Mouse (Mus musculus) midbrain, embryonic 16.5 days (tissue): Measurements from ENCODE around the gene Iqce. TPM values are rescaled to one million over a fixed set of nuclear protein-coding genes. Genes with fewer than 3 reads are reported as not detected.

Experiments
- ATAC-seq: fragments of 200-750 bp; cut with Nextera tagmentation; 2 replicates; pipeline ENCODE4 v1.8.0; 2017; ENCODE audit warnings: moderate TSS enrichment
- H3K27ac ChIP-seq: fragments of 300-500 bp; sonication (generic); 2 replicates; pipeline ENCODE4 v1.5.1; 2014; ENCODE audit warnings: mild to moderate bottlenecking, low read length, mixed read lengths
- H3K27me3 ChIP-seq: fragments of 300-500 bp; sonication (generic); 2 replicates; pipeline ENCODE4 v1.6.1; 2014; ENCODE audit warnings: low read depth, low read length, mixed read lengths; ENCODE audit not compliant: control insufficient read depth, insufficient read depth
- H3K36me3 ChIP-seq: fragments of 300-500 bp; sonication (generic); 2 replicates; pipeline ENCODE4 v1.6.1; 2014; ENCODE audit warnings: mild to moderate bottlenecking, low read length, moderate library complexity, mixed read lengths; ENCODE audit not compliant: control insufficient read depth, insufficient read depth
- H3K4me1 ChIP-seq: fragments of 300-500 bp; sonication (generic); 2 replicates; pipeline ENCODE4 v1.6.1; 2014; ENCODE audit warnings: mild to moderate bottlenecking, low read length, mixed read lengths; ENCODE audit not compliant: control insufficient read depth, insufficient read depth
- H3K4me2 ChIP-seq: fragments of 300-500 bp; sonication (generic); 2 replicates; pipeline ENCODE4 v1.6.1; 2014; ENCODE audit warnings: mild to moderate bottlenecking, low read length, mixed read lengths
- H3K4me3 ChIP-seq: fragments of 300-500 bp; sonication (generic); 2 replicates; pipeline ENCODE4 v1.5.1; 2014; ENCODE audit warnings: low read depth, mild to moderate bottlenecking, low read length, moderate library complexity, mixed read lengths
- H3K9ac ChIP-seq: fragments of 300-500 bp; sonication (generic); 2 replicates; pipeline ENCODE4 v1.6.1; 2014; ENCODE audit warnings: low read depth, low read length, mixed read lengths
- H3K9me3 ChIP-seq: fragments of 300-500 bp; sonication (generic); replicated peaks from 2 replicates; pipeline ENCODE4 v1.6.1; 2014; ENCODE audit warnings: mild to moderate bottlenecking, low read length, mixed read lengths; ENCODE audit not compliant: control insufficient read depth, poor library complexity, severe bottlenecking
- WGBS: fragments of 180-500 bp; shearing (Covaris S2); extraction: QIAGEN DNeasy Blood & Tissue Kit; methylation state at CpG from one replicate; pipeline ENCODE4 v1.1.7; 2014; 5-methylcytosine and 5-hydroxymethylcytosine counted together
- polyA plus RNA-seq: library from polyadenylated mRNA; unstranded; fragments of >200 nt; fragmentation: Nextera tagmentation; extraction: Ambion mirVana; gene quantifications from 2 replicates; pipeline ENCODE4 v1.2.1, GENCODE M21; 2015

The Iqce gene
- polyA plus RNA-seq, 1 experiment from 2014 or later: 31.5 TPM

DNA sequence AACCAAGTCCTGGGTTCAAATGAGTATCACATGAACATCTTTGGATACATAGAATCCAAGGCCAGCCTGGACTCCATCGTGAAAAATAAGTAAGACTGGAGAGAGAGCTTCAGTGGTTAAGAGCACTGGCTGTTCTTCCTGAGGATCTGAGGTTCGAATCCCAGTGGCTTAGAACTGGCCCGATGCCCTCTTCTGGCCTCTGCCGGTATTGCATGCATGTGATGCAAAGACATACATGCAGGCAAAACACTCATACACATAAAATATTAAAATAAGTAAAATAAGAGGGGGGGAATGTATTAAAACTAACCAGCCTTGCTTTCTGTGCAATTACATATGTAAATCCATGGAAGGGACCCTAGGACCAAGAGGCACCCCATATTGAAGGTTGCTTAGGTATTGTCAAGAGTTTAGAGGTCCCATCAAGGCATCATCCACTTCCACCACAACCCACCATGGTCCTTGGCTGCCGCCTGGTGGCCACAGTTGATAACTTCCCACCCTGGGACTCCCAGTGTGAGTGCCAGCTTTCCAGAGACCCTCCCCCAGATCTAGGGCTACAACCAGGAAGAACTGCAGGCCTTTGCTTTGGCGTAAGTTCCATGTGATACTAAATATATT, 82.9 kb downstream of the Iqce start:
- no peaks in the 10 kb centered on the region for H3K9me3 ChIP-seq
- H3K4me3 ChIP-seq: no peak overlapping the region
- H3K4me2 ChIP-seq: no peak overlapping the region
- H3K27ac ChIP-seq: peak overlapping the region; percentile 23; the same call in 1 of the 2 replicates
- H3K36me3 ChIP-seq: peaks cover 21% of the 10 kb centered on the region
- 21% methylated on average over 6 of the region's 6 CpGs for whole genome bisulfite sequencing
- ATAC-seq: no peak
- H3K9ac ChIP-seq: no peak overlapping the region
- H3K27me3 ChIP-seq: no peaks in the 10 kb centered on the region
- H3K4me1 ChIP-seq: peaks cover 9% of the 10 kb centered on the region

DNA sequence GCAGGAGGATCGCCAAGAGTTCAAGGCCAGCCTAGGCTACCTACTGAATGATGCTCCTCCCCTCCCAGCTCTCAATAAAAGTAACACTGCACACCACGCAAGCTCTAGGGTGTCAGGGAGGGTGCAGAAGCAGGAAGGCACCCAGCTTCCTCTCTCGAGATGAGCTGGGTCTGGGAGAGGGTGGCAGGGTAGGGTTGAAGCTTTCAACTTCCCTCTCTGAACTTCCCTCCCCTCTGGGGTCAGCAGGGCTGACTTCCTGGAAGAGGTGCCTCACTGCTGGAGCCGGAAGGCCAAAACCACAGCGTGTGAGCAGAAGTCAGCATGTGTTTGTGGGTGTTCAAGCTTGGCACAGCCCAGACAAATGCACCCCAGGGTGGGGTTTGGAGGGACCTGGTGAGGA, 84.5 kb downstream of the Iqce start:
- 81% methylated on average over 5 of the region's 5 CpGs for WGBS
- no peak overlapping the region for H3K4me2 ChIP-seq
- no peaks in the 10 kb centered on the region for H3K9me3 ChIP-seq
- no peak overlapping the region for H3K27ac ChIP-seq
- no peak for ATAC-seq
- H3K9ac ChIP-seq: no peak overlapping the region
- no peaks in the 10 kb centered on the region for H3K27me3 ChIP-seq
- H3K4me3 ChIP-seq: no peak overlapping the region
- H3K4me1 ChIP-seq: peaks cover 9% of the 10 kb centered on the region
- peaks cover 7% of the 10 kb centered on the region for H3K36me3 ChIP-seq

DNA sequence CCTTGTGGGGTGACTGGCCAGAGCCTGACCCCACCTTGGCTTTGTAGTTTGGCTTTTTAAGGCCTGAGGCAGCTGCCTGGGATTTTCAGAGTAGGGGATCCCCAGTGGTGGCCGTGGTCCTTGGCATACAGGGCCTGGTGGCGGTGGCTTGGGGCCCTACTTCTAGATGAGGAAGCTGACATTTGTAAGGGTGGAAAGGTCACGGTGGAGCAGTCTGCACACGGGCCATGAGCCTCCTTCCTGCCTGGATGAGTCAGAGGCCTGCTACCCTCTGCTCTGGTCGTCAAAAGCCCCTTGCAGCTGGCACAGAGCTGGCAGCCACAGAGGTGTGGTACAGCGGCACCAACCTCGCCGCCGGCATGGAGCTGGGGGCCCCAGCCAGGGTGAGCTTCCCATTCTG, 85.5 kb downstream of the Iqce start:
- no peak for ATAC-seq
- WGBS: 69% methylated on average over 9 of the region's 9 CpGs
- peaks cover 9% of the 10 kb centered on the region for H3K4me1 ChIP-seq
- H3K4me3 ChIP-seq: no peak overlapping the region
- no peaks in the 10 kb centered on the region for H3K36me3 ChIP-seq
- H3K9ac ChIP-seq: peak overlapping the region; percentile 25; the same call in 1 of the 2 replicates
- no peaks in the 10 kb centered on the region for H3K9me3 ChIP-seq
- H3K4me2 ChIP-seq: no peak overlapping the region
- H3K27me3 ChIP-seq: no peaks in the 10 kb centered on the region
- H3K27ac ChIP-seq: no peak overlapping the region

DNA sequence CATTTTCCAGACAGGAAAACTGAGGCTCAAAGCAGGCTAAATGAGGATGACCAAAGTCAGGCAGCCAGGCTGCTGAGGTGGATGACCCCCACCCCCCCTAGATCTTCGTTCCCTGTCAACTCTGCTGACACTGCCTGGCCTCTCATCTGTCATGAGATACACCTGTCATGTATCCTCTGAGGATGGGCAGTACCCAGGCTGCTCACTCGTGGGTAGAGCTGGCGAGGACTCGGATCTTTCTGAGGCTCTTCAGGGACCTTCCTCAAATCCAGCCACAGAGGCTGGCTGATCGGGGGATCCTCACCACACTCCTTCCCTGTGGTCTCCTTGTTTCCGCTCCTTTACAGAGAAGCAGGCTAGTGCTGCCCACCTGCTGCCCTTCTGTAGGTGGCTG, 86.1 kb downstream of the Iqce start:
- 86% methylated on average over 6 of the region's 6 CpGs for WGBS
- no peaks in the 10 kb centered on the region for H3K36me3 ChIP-seq
- no peak overlapping the region for H3K4me3 ChIP-seq
- H3K9ac ChIP-seq: no peak overlapping the region
- no peak overlapping the region for H3K4me2 ChIP-seq
- no peak overlapping the region for H3K27ac ChIP-seq
- no peaks in the 10 kb centered on the region for H3K27me3 ChIP-seq
- peaks cover 14% of the 10 kb centered on the region for H3K4me1 ChIP-seq
- ATAC-seq: no peak
- H3K9me3 ChIP-seq: no peaks in the 10 kb centered on the region

DNA sequence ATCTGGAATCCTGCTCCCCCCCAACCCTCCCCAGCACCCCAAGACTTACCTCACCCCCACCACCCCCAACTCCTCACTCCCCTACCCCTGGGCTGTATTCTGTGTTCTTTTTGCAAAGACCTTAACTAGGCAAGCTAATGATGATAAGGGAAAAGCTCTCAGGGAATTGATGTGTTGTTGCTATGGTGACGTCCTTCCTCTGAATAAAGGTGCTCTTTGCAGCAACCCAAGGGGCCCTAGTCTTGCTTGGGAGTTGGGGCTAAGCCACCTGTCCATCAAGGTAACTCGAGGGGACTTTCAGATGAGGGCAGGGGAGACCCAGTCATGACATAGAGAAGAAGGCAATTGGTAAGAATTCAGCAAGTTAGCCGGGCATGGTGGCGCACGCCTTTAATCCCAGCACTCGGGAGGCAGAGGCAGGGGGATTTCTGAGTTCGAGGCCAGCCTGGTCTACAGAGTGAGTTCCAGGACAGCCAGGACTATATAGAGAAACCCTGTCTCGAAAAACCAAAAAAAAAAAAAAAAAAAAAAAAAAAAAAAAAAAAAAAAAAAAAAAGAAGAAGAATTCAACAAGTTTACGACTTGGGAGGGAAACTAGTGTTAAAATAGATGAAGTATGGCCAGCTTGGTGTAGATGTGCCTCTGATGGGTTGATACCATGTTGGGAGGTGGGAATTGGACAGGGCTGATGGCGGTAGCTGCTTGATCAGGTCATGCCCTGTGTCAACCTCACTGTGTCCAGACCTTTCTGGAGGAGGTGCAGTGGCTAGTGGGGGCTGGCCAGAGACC, 86.7 kb downstream of the Iqce start:
- Histone ChIP-seq H3K4me1 (peaks cover 20% of the 10 kb centered on the region), H3K27me3 (no peaks in the 10 kb centered on the region), H3K9me3 (no peaks in the 10 kb centered on the region), H3K4me3 (no peak overlapping the region), H3K9ac (no peak overlapping the region), H3K36me3 (no peaks in the 10 kb centered on the region), H3K4me2 (no peak overlapping the region), H3K27ac (0 out of 2 replicates have a peak overlapping the region, but pooled peaks have one; percentile 4)
- 72% methylated on average over 9 of the region's 10 CpGs for WGBS
- no peak for ATAC-seq

DNA sequence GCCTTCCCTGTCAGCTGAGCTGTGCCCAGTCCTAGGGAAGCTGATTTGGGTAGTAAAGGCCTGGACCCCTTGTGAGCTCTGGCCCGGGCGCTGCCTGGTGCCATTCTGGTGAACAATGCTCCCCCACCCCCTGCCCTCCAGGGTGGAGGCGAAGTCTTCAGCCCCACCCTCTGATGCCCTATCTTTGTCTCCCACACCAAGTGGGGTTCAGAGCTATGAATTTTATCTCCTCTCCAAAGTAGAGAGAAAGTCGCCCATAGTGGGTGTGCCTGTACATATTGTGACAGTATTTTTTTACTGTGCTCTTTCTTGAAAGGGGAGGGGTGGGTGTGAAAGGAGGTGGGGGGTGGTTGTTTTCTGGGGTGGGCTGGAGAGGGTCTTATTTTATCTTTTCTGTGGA, 87.3 kb downstream of the Iqce start:
- Histone ChIP-seq H3K36me3 (no peaks in the 10 kb centered on the region), H3K9me3 (no peaks in the 10 kb centered on the region), H3K27ac (0 out of 2 replicates have a peak overlapping the region, but pooled peaks have one; percentile 10), H3K9ac (no peak overlapping the region), H3K4me2 (no peak overlapping the region), H3K4me3 (no peak overlapping the region), H3K4me1 (peaks cover 23% of the 10 kb centered on the region), H3K27me3 (no peaks in the 10 kb centered on the region)
- ATAC-seq: no peak
- WGBS: 95% methylated on average over 4 of the region's 4 CpGs

DNA sequence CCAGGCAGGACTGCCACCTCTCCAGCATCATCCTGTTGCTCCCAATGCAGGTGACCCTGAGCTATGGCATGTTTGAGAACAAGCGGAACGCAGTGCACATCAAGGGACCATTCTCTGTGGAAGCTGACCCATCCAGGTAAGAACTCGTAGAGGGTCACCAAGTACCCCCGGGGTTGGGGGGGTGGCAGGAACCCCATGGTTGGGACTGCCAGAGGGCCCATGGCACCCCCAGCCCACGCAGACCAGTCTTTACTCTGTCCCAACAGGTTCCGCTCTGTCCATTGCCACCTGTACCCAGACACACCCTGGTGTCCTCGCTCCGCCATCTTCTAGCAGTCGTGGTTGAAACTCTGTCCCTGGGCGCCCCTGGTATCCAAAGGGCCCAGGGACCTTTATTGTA, 88.0 kb downstream of the Iqce start:
- Histone ChIP-seq H3K9me3 (no peaks in the 10 kb centered on the region), H3K4me2 (no peak overlapping the region), H3K36me3 (no peaks in the 10 kb centered on the region), H3K27ac (no peak overlapping the region), H3K27me3 (no peaks in the 10 kb centered on the region), H3K4me1 (peaks cover 23% of the 10 kb centered on the region), H3K4me3 (no peak overlapping the region), H3K9ac (no peak overlapping the region)
- WGBS: 95% methylated on average over 10 of the region's 10 CpGs
- ATAC-seq: no peak

DNA sequence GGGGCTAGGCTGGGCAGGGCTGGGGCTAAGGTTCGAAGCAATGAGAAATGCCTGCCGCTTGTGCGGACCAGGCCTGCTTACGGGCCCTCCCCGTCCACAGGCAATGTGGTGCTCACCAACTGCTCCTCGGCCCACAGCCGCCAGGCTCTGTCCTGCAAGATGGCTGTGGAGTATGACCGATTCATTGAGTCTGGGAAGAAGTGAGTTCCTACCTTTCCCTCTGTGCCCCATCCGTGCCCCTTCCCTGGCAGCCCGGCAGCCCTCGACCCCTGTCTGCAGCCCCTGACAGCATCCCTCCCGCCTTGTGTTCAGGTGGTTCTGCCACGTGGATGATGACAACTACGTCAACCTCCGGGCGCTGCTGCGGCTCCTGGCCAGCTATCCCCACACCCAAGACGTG, 90.0 kb downstream of the Iqce start:
- WGBS: 16% methylated on average over 18 of the region's 18 CpGs
- Histone ChIP-seq H3K4me1 (peaks cover 33% of the 10 kb centered on the region), H3K27ac (no peak overlapping the region), H3K4me3 (0 out of 2 replicates have a peak overlapping the region, but pooled peaks have one; percentile 17), H3K4me2 (peak overlapping the region; percentile 52), H3K9me3 (no peaks in the 10 kb centered on the region), H3K27me3 (peaks cover 3% of the 10 kb centered on the region; the same call in 1 of the 2 replicates), H3K9ac (peak overlapping the region; percentile 70; the same call in 1 of the 2 replicates), H3K36me3 (no peaks in the 10 kb centered on the region)
- ATAC-seq: no peak
